17 mouse cellular contexts compared by ENCODE assay signal in the genomic region with DNA sequence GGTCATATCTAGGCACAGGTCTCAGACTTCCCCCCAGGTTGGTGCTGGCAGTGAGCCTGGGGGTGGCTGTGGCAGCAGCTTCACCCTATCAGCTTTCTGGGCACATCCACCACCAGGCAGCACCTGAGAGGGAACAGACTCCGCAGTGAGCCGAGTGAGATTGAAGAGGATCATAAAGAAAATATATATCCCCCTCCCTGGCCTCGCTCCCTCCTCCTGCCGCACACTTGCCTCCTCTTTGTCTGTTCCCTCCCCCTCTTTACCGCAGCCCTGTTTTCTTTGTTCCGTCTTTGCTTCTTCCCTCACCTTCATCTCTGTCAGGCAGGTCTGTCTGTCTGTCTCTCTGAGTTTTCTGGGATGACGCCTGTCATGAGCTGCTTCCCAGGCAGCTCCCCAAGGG. TPM values are rescaled to one million over a fixed set of nuclear protein-coding genes. Genes with fewer than 3 reads are reported as not detected.
A peak's percentile ranks its signal among the peaks of the same experiment; 100 is the strongest.
DNase-seq lines count a peak whose midpoint lies in the region; ATAC-seq and TF ChIP-seq lines count a peak whose summit lies in the region.
"Had no signal": no experiment of that assay in that cellular context is flagged by ENCODE, and none has a peak within 500 bp of the region (broad histone marks: within the 10 kb centered on the region; RNA-seq: fewer than 3 reads in every experiment).

No protein-coding gene starts in this region.

- H3K4me3 ChIP-seq in forebrain, embryonic 14.5 days (ENCODE audit: low read depth, low read length) = no peak overlapping the region
- H3K4me3 ChIP-seq in forebrain, embryonic 11.5 days (ENCODE audit: low read depth, low read length) = no peak overlapping the region
- H3K4me3 ChIP-seq in hindbrain, embryonic 16.5 days (ENCODE audit: low read length) = no peak overlapping the region
- no peak overlapping the region for H3K4me3 ChIP-seq in midbrain, embryonic 16.5 days (ENCODE audit: low read depth, low read length)
- H3K4me3 ChIP-seq: limb, embryonic 15.5 days; megakaryocyte, embryonic 14.5 days; myocyte had no signal

- no peak overlapping the region for H3K9ac ChIP-seq in forebrain, embryonic 14.5 days (ENCODE audit: low read length)
- H3K9ac ChIP-seq in forebrain, embryonic 11.5 days (ENCODE audit: low read length) = no peak overlapping the region
- 0 out of 2 replicates have a peak overlapping the region, but pooled peaks have one; percentile 11 for H3K9ac ChIP-seq in hindbrain, embryonic 16.5 days (ENCODE audit: low read depth, low read length)
- peak overlapping the region; percentile 47; the same call in 1 of the 2 replicates for H3K9ac ChIP-seq in midbrain, embryonic 16.5 days (ENCODE audit: low read depth, low read length)
- H3K9ac ChIP-seq: limb, embryonic 15.5 days had no signal

- H3K27me3 ChIP-seq in forebrain, embryonic 14.5 days (replicated peaks; ENCODE audit: control insufficient read depth, insufficient read depth, low read length) = peaks cover 13% of the 10 kb centered on the region
- H3K27me3 ChIP-seq in forebrain, embryonic 11.5 days (ENCODE audit: control insufficient read depth, insufficient read depth, low read length) = peaks cover 23% of the 10 kb centered on the region
- H3K27me3 ChIP-seq in hindbrain, embryonic 16.5 days (replicated peaks; ENCODE audit: control insufficient read depth, insufficient read depth, low read length) = peaks cover 10% of the 10 kb centered on the region; the same call in 1 of the 2 replicates
- 0 out of 2 replicates have a peak, but pooled peaks cover under 1% of the 10 kb centered on the region for H3K27me3 ChIP-seq in midbrain, embryonic 16.5 days (ENCODE audit: control insufficient read depth, insufficient read depth, low read depth, low read length)

- 43% methylated on average over 7 of the region's 7 CpGs for WGBS in forebrain, embryonic 14.5 days
- WGBS in forebrain, embryonic 11.5 days = 51% methylated on average over 7 of the region's 7 CpGs
- WGBS in hindbrain, embryonic 16.5 days = 43% methylated on average over 7 of the region's 7 CpGs
- WGBS in midbrain, embryonic 16.5 days = 48% methylated on average over 7 of the region's 7 CpGs

- peaks cover 4% of the 10 kb centered on the region; the same call in 1 of the 2 replicates for H3K4me1 ChIP-seq in forebrain, embryonic 14.5 days (ENCODE audit: control insufficient read depth, insufficient read depth, low read length)
- H3K4me1 ChIP-seq in forebrain, embryonic 11.5 days (replicated peaks; ENCODE audit: control insufficient read depth, insufficient read depth, low read length) = no peaks in the 10 kb centered on the region; the same call in 1 of the 2 replicates
- H3K4me1 ChIP-seq in hindbrain, embryonic 16.5 days (ENCODE audit: control insufficient read depth, insufficient read depth, low read depth, low read length) = no peaks in the 10 kb centered on the region; the same call in 1 of the 2 replicates
- peaks cover 14% of the 10 kb centered on the region for H3K4me1 ChIP-seq in midbrain, embryonic 16.5 days (ENCODE audit: control insufficient read depth, insufficient read depth, low read length)

- no peak for DNase-seq in forebrain, embryonic 14.5 days (ENCODE audit: low spot score)
- DNase-seq in forebrain, embryonic 11.5 days (ENCODE audit: low spot score) = no peak
- DNase-seq in brain, embryonic 14.5 days (ENCODE audit: low read depth) = peak; percentile 57
- DNase-seq in gastrocnemius, adult 8-10 months (ENCODE audit: low spot score in 2 of 2) = no peak
- DNase-seq in cerebellum, postnatal 10 days = no peak
- DNase-seq in layer of hippocampus, adult 18-20 months (ENCODE audit: low spot score in 2 of 2) = no peak
- DNase-seq: cerebellum, postnatal 14 days; gastrocnemius, postnatal 14 days; kidney, adult 8-10 months; lung, postnatal 14 days; right cerebral cortex, postnatal 4 days; thymus, postnatal 36 days had no signal

- H3K36me3 ChIP-seq in forebrain, embryonic 14.5 days (ENCODE audit: control insufficient read depth, insufficient read depth, low read length) = no peaks in the 10 kb centered on the region
- no peaks in the 10 kb centered on the region for H3K36me3 ChIP-seq in forebrain, embryonic 11.5 days (ENCODE audit: control insufficient read depth, insufficient read depth, low read length)
- H3K36me3 ChIP-seq in hindbrain, embryonic 16.5 days (ENCODE audit: control insufficient read depth, insufficient read depth, low read length) = no peaks in the 10 kb centered on the region
- no peaks in the 10 kb centered on the region for H3K36me3 ChIP-seq in midbrain, embryonic 16.5 days (ENCODE audit: control insufficient read depth, insufficient read depth, low read length)
- H3K36me3 ChIP-seq: limb, embryonic 15.5 days had no signal

- TF ChIP-seq POLR2A in brain, embryonic 14.5 days (IDR thresholded peaks at IDR 0.05; ENCODE audit: borderline replicate concordance, extremely low read depth, insufficient read depth, insufficient read length, poor library complexity, severe bottlenecking) = no peak

- H3K9me3 ChIP-seq in forebrain, embryonic 14.5 days (replicated peaks; ENCODE audit: control insufficient read depth, low read length) = no peaks in the 10 kb centered on the region
- H3K9me3 ChIP-seq in forebrain, embryonic 11.5 days (ENCODE audit: control insufficient read depth, low read length) = no peaks in the 10 kb centered on the region
- H3K9me3 ChIP-seq in hindbrain, embryonic 16.5 days (ENCODE audit: control insufficient read depth, low read length) = no peaks in the 10 kb centered on the region
- no peaks in the 10 kb centered on the region for H3K9me3 ChIP-seq in midbrain, embryonic 16.5 days (replicated peaks; ENCODE audit: control insufficient read depth, low read length, poor library complexity, severe bottlenecking)
- H3K9me3 ChIP-seq: limb, embryonic 15.5 days had no signal

- no peak overlapping the region for H3K4me2 ChIP-seq in forebrain, embryonic 14.5 days (ENCODE audit: low read length)
- H3K4me2 ChIP-seq in forebrain, embryonic 11.5 days (ENCODE audit: low read depth, low read length, severe bottlenecking) = no peak overlapping the region
- H3K4me2 ChIP-seq in hindbrain, embryonic 16.5 days (ENCODE audit: low read length) = no peak overlapping the region
- H3K4me2 ChIP-seq in midbrain, embryonic 16.5 days (ENCODE audit: low read length) = no peak overlapping the region
- H3K4me2 ChIP-seq: limb, embryonic 15.5 days had no signal

- no peak for ATAC-seq in forebrain, embryonic 14.5 days
- no peak for ATAC-seq in forebrain, embryonic 11.5 days (replicated peaks; ENCODE audit: low FRiP score)
- peak; percentile 43 for ATAC-seq in hindbrain, embryonic 16.5 days
- peak; percentile 44; the same call in 1 of the 2 replicates for ATAC-seq in midbrain, embryonic 16.5 days

- TF ChIP-seq CTCF in brain, embryonic 14.5 days (IDR thresholded peaks at IDR 0.05; ENCODE audit: borderline replicate concordance, extremely low read depth, insufficient read depth, insufficient read length) = no peak

- H3K27ac ChIP-seq in forebrain, embryonic 14.5 days (ENCODE audit: low read depth, low read length) = peak overlapping the region; percentile 18; the same call in 1 of the 2 replicates
- no peak overlapping the region for H3K27ac ChIP-seq in forebrain, embryonic 11.5 days (ENCODE audit: low read depth, low read length)
- no peak overlapping the region for H3K27ac ChIP-seq in hindbrain, embryonic 16.5 days (ENCODE audit: low read depth, low read length)
- peak overlapping the region; percentile 69 for H3K27ac ChIP-seq in midbrain, embryonic 16.5 days (ENCODE audit: low read length)
- H3K27ac ChIP-seq: limb, embryonic 15.5 days had no signal

RNA-seq across cellular contexts. Expression of a gene that starts 32.4 kb away (rescaled TPM):
- 48.2 and 61.2 TPM in 2 replicates for polyA plus RNA-seq in forebrain, embryonic 14.5 days (2014; fragmentation: Nextera tagmentation; extraction: Ambion mirVana)
- 30.4 and 31.1 TPM in 2 replicates for polyA plus RNA-seq in forebrain, embryonic 11.5 days (2014; fragmentation: Nextera tagmentation; extraction: Ambion mirVana)
- polyA plus RNA-seq in brain, embryonic 14.5 days (2012; rRNA removed) = 46.2 and 48.4 TPM in 2 replicates
- polyA plus RNA-seq in hindbrain, embryonic 16.5 days (2015; fragmentation: Nextera tagmentation; extraction: Ambion mirVana) = 34.6 and 40.9 TPM in 2 replicates
- 38.3 and 38.7 TPM in 2 replicates for polyA plus RNA-seq in midbrain, embryonic 16.5 days (2015; fragmentation: Nextera tagmentation; extraction: Ambion mirVana)
- 10 to 100 TPM; 65.5 to 80.9 (median 72.9) TPM for total RNA-seq in gastrocnemius, adult 8-10 months (2022)
- 10 to 100 TPM; 86.9 to 92.4 TPM for total RNA-seq in layer of hippocampus, adult 18-20 months (2021)

Comparison
In these comparisons a context has a peak if more than half of its experiments do, and no peak if none do; other contexts are left out.
1. H3K27ac ChIP-seq: peak in forebrain, embryonic 14.5 days (single experiment) and midbrain, embryonic 16.5 days (single experiment); none in forebrain, embryonic 11.5 days (single experiment) and hindbrain, embryonic 16.5 days (single experiment).
2. ATAC-seq: peak in hindbrain, embryonic 16.5 days (single experiment) and midbrain, embryonic 16.5 days (single experiment); none in forebrain, embryonic 14.5 days (single experiment) and forebrain, embryonic 11.5 days (single experiment).
3. H3K9ac ChIP-seq: peak in hindbrain, embryonic 16.5 days (single experiment) and midbrain, embryonic 16.5 days (single experiment); none in forebrain, embryonic 14.5 days (single experiment) and forebrain, embryonic 11.5 days (single experiment).